Mouse (Mus musculus) bone marrow, adult 2 months (tissue): ENCODE results near the gene Slc25a27. TPM values are rescaled to one million over a fixed set of nuclear protein-coding genes. Genes with fewer than 3 reads are reported as not detected.
A peak's percentile ranks its signal among the peaks of the same experiment; 100 is the strongest.

ENCODE experiments used
- H3K27ac ChIP-seq: fragments of 200-500 bp; 2 replicates; pipeline ENCODE4 v1.5.1; 2012; ENCODE audit warnings: low read depth, mild to moderate bottlenecking, control low read depth, inconsistent platforms, low read length; ENCODE audit not compliant: control insufficient read depth, poor library complexity, insufficient read depth
- H3K4me1 ChIP-seq: fragments of 200-500 bp; 2 replicates; pipeline ENCODE4 v1.6.1; 2011; ENCODE audit warnings: low read length; ENCODE audit not compliant: control insufficient read depth, insufficient read depth
- H3K4me3 ChIP-seq: fragments of 200-500 bp; replicated peaks from 2 replicates; pipeline ENCODE3; 2011; ENCODE audit warnings: mild to moderate bottlenecking, low read depth, low read length, control low read depth; ENCODE audit not compliant: control insufficient read depth
- CTCF ChIP-seq: fragments of 200-500 bp; IDR thresholded peaks from 2 replicates; pipeline ENCODE4 v1.5.1; 2011; ENCODE audit warnings: low read length, control low read depth; ENCODE audit not compliant: control insufficient read depth, insufficient read depth
- POLR2A ChIP-seq: fragments of 200-500 bp; IDR thresholded peaks from 2 replicates; pipeline ENCODE4 v1.6.1; 2011; ENCODE audit warnings: low read depth, mild to moderate bottlenecking, control low read depth, low read length, borderline replicate concordance; ENCODE audit not compliant: control insufficient read depth
- WGBS: fragments of 180-500 bp; shearing (Covaris S2); methylation state at CpG from one replicate; pipeline ENCODE4 v1.1.7; 2018; 5-methylcytosine and 5-hydroxymethylcytosine counted together
- polyA plus RNA-seq: library from polyadenylated mRNA; stranded (reverse); fragments of >200 nt; gene quantifications from 2 replicates; pipeline ENCODE4 v1.2.4, GENCODE M21; 2011; ENCODE audit warnings: low replicate concordance; ENCODE audit not compliant: missing spikeins, insufficient read depth, insufficient read length

Gene Slc25a27
- polyA plus RNA-seq, 1 experiment = 3.2 TPM

- Histone ChIP-seq H3K4me3 (no peak overlapping the region), H3K4me1 (no peaks in the 10 kb centered on the region), H3K27ac (no peak overlapping the region)
- no peak for TF ChIP-seq CTCF
- no peak for TF ChIP-seq POLR2A
- 82% methylated on average over 3 of the region's 3 CpGs for WGBS
These were observed 54.8 kb downstream of the Slc25a27 start for GRCm38 (mm10) chr17:43612221-43612620.

- Histone ChIP-seq H3K4me1 (no peaks in the 10 kb centered on the region), H3K4me3 (no peak overlapping the region), H3K27ac (no peak overlapping the region)
- TF ChIP-seq CTCF = peak; percentile 65
- TF ChIP-seq POLR2A = no peak
- whole genome bisulfite sequencing = 16% methylated on average over 7 of the region's 7 CpGs
These were observed 55.4 kb downstream of the Slc25a27 start for GRCm38 (mm10) chr17:43611586-43611985.

GRCm38 (mm10) chr17:43606704-43607103 is 60.3 kb downstream of the Slc25a27 start:
- 6% methylated on average over 3 of the region's 3 CpGs for WGBS
- TF ChIP-seq CTCF = peak; percentile 96
- no peak for TF ChIP-seq POLR2A

GRCm38 (mm10) chr17:43598706-43599105 is 68.3 kb downstream of the Slc25a27 start:
- H3K4me1 ChIP-seq = no peaks in the 10 kb centered on the region
- no peak overlapping the region for H3K4me3 ChIP-seq
- TF ChIP-seq CTCF = no peak
- no peak for TF ChIP-seq POLR2A
- WGBS = 61% methylated on average over 4 of the region's 4 CpGs
- H3K27ac ChIP-seq = no peak overlapping the region

More at GRCm38 (mm10) chr17:43606704-43607103, 60.3 kb downstream of the Slc25a27 start:
- Histone ChIP-seq H3K4me3 (no peak overlapping the region), H3K27ac (no peak overlapping the region), H3K4me1 (no peaks in the 10 kb centered on the region)

- Histone ChIP-seq H3K4me3 (no peak overlapping the region), H3K27ac (no peak overlapping the region), H3K4me1 (no peaks in the 10 kb centered on the region)
- 92% methylated on average over 2 of the region's 2 CpGs for WGBS
- TF ChIP-seq CTCF (peak; percentile 40), POLR2A (no peak)
These were observed 69.3 kb downstream of the Slc25a27 start for GRCm38 (mm10) chr17:43597742-43598141.

- Histone ChIP-seq H3K4me3 (no peak overlapping the region), H3K27ac (no peak overlapping the region), H3K4me1 (peaks cover 5% of the 10 kb centered on the region; the same call in 1 of the 2 replicates)
- no peak for TF ChIP-seq CTCF
- TF ChIP-seq POLR2A = no peak
- WGBS = 83% methylated on average over 21 of the region's 21 CpGs
These were observed 74.4 kb downstream of the Slc25a27 start for GRCm38 (mm10) chr17:43592296-43593291.

Other genes with a start within 250 kb of the Slc25a27 start
- 2.7 TPM in 1 of 2 replicates, not detected in the other for gene Mep1a, start 164.4 kb downstream of the Slc25a27 start, polyA plus RNA-seq
- 3.9 TPM in 1 of 2 replicates, not detected in the other for gene Ankrd66, start 123.6 kb downstream of the Slc25a27 start, polyA plus RNA-seq
- gene Pla2g7, start 99.1 kb downstream of the Slc25a27 start, polyA plus RNA-seq = 3.7 and 16.1 TPM in 2 replicates
- gene Tdrd6, start 36.9 kb downstream of the Slc25a27 start, polyA plus RNA-seq = not detected in 2 replicates
- 2.2 and 2.4 TPM in 2 replicates for gene Cyp39a1, start 211 bp upstream of the Slc25a27 start, polyA plus RNA-seq
- gene Rcan2, start 134.1 kb upstream of the Slc25a27 start, polyA plus RNA-seq = 1.6 and 2.1 TPM in 2 replicates